Mouse (Mus musculus): ENCODE data around the gene Rnf144b.

The Rnf144b gene

DNA sequence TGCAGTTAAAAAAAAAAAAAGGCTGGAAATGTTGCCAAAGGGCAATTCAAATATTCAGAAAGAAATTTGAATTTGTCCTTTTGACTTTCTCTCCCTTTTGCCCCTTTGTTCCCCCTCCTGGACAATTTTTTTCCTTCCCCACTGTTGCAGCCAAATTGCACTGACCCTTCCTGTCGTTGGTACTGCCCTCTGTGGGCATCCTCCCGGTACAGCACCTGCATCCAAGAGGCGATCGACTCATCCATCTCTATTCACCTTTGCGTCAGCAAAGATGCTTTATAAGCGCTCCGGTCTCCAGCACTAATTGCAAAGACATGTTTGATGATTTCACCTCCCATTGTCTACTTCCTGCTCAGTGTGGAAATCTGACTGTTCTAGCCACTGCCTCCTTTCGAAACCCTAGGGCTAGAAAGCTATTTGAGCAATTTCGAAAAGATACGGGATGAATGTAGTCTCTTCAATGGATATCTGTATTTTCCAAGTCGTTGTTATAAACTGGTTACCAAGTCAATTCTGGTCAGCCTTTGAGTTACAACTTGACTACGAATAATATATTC, 1.0 kb upstream of the Rnf144b start:
- ATAC-seq (ENCODE audit: insufficient number of reproducible peaks, low FRiP score, low TSS enrichment), result peak; percentile 58; the same call in 1 of the 2 replicates

DNA sequence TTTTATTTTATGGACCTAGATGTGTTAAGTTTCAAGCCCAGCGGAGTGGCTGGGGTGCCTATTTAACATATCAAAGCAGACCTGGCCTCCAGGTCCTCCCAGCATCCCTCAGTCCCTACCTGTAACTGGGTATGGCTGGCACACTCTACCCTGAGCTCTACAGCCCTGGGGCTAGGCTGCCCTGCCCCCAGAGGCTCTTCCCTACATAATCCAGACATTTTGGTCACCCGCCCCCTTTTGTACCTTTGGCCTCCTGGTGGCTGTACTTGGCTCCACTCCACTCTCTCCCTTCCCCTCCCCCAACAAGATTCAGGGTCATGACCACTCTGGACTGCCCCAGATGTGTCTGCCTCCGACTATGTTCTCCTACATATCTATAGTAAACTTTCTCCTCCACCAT, 2.0 kb downstream of the Rnf144b start:
- ATAC-seq (ENCODE audit: insufficient number of reproducible peaks, low FRiP score, low TSS enrichment), result no peak

DNA sequence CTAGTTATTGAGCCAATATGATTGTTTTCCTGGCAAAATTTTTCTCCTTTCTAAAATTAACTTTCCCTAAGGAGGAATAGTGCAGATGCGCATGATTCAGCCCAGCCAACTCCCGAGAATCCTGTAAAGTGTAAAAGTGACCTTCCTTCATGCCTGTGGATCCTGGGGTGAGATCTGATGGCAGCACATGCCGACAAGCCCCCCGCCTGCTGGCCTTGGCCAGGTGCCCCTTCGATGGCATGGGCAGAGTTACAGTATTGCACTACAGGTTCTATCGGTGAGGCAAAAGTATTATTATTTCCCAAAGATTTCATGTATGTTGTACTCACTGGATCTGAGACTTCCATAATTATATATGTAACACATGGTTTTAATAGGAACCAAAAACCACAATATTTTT, 2.5 kb downstream of the Rnf144b start:
- ATAC-seq (ENCODE audit: insufficient number of reproducible peaks, low FRiP score, low TSS enrichment), result no peak

DNA sequence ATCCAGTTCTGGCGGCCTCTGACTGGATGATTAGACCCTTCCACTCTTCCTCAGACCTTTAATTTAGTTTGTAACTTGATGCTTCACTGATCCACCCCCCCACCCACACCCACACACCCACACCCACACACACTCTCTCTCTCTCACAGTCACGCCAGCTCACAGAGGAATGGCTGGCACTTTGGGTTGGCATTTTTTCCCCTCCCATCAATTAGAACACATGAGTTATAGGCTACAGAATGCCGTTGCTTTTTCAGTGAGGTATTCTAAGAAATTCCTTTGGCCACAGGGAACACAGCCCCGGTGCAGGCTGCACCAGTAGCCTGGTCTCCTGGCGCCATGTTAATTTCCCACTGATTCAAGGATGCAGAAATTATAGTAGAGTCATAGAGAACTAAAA, 3.1 kb downstream of the Rnf144b start:
- ATAC-seq (ENCODE audit: insufficient number of reproducible peaks, low FRiP score, low TSS enrichment), result no peak

DNA sequence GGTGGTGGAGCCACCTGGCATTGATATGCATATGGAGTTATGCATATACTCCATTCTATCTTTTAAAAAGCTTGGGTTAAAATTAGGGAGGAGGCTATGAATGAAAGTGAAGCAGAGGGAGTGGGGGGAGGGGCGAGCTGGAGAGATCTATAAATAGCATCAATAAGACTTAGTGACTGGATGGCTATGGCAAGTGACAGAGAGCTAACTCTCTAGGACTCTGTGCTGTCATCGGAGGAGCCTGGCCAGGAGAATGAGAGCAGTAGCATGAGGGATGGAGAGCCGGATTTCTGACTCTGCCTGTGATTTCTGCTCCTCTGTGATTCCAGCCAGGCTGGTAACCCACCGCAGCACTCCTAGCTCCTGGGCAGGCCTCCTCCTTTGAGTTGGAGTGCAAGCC, 6.6 kb downstream of the Rnf144b start:
- ATAC-seq (ENCODE audit: insufficient number of reproducible peaks, low FRiP score, low TSS enrichment), result no peak

DNA sequence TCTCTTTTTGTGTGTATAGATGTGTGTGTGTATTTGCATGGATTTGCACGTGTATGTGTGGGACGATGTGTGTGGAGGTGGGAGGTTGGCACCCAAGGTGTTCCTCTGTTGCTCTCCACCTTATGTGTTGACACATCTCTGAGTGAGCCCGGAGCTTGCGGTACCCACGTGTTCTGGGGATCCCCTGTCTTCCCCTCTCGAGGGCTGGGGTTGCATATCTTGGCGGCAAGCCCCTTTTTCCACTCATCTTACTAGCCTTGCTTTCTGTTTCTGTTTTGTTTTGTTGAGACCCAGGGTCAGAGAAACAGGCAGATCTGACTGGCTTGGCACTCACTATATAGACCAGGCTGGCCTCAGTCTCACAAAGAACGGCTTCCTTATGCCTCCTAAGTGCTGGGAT, 10.6 kb downstream of the Rnf144b start:
- ATAC-seq (ENCODE audit: insufficient number of reproducible peaks, low FRiP score, low TSS enrichment), result no peak

- ATAC-seq (ENCODE audit: insufficient number of reproducible peaks, low FRiP score, low TSS enrichment), result no peak
These were observed 12.4 kb downstream of the Rnf144b start for GRCm38 (mm10) chr13:47134836-47135235.

- no peak for ATAC-seq (ENCODE audit: insufficient number of reproducible peaks, low FRiP score, low TSS enrichment)
These were observed 13.3 kb downstream of the Rnf144b start for GRCm38 (mm10) chr13:47135741-47136140.

DNA sequence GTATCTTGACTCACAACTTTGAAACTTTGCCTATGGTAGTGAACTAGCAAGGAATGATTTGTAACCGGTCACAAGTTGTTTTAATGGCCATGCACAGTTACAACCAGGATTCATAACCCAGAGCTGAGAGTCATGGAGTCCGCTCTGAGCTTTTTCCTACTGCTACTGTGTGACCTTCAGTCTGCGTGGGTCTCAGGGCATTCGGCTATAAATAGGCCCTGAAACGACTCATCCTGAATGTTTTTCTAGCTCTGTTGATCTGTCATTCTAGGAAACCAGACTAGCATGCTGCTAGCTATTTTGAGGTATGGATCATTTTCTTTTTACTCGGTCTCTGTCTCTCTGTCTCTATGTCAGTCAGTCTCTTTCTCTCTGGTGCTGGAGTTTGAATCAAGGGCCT, 20.3 kb downstream of the Rnf144b start:
- ATAC-seq (ENCODE audit: insufficient number of reproducible peaks, low FRiP score, low TSS enrichment), result no peak

DNA sequence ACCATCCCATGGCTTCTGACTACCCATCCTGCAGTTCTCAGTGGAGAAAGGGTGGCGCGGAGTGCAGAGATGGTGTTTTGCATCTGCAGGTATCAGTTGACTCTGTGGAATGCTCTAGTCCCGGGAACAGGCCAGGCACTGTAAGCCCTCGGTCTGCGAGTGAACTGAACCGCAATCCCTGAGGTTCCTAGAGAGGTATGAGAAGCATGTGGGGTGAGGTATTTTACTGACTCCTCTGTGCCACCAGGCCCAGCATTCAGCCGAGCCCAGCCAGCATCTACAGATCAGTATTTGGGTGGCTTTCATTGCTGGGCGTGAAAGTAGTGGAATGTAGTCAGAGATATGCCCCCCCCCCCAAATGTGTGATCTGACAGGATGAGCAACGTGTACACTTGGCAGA, 23.5 kb downstream of the Rnf144b start:
- no peak for ATAC-seq (ENCODE audit: insufficient number of reproducible peaks, low FRiP score, low TSS enrichment)

GRCm38 (mm10) chr13:47146388-47146787, 23.9 kb downstream of the Rnf144b start:
- no peak for ATAC-seq (ENCODE audit: insufficient number of reproducible peaks, low FRiP score, low TSS enrichment)

GRCm38 (mm10) chr13:47148573-47148972, 26.1 kb downstream of the Rnf144b start:
- ATAC-seq (ENCODE audit: insufficient number of reproducible peaks, low FRiP score, low TSS enrichment), result no peak

DNA sequence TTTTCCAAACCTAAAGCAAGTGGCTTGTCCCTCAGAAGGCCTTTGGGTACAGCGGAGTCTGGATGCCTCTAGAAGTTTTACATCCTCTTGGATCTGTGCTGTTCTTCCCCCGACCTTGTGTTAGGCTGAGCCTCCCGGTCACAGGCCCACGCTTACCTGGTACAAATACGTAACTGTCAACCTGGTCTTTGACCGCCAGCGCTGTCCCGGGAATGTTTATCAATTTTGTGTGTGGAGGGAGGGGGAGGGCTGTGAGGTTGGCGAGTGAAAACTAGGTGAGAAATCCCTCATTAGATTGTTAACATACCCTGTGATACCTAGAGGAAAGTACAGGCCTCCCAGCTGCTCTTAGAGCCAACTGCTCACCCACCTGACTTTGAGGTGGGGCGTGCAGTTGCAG, 27.5 kb downstream of the Rnf144b start:
- ATAC-seq (ENCODE audit: insufficient number of reproducible peaks, low FRiP score, low TSS enrichment), result no peak

DNA sequence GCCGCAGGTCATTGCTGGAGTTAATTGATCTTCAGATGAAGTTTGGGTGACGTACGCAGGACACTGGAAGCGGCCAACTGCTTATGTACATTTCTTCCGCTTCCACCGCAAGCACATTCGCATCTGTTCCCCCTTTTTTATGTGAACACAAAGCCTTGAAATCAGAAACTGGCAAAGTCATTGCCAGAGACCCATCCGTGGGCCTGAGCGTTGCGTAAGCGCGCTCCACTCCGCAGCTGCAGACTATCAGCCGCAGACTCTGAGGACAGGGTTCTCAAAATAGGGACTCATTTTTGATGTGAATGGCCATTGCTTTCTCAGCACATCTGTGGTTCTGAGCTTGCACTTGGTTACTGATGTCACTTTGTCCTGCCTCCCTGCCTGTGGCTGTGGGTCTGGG, 28.6 kb downstream of the Rnf144b start:
- no peak for ATAC-seq (ENCODE audit: insufficient number of reproducible peaks, low FRiP score, low TSS enrichment)

DNA sequence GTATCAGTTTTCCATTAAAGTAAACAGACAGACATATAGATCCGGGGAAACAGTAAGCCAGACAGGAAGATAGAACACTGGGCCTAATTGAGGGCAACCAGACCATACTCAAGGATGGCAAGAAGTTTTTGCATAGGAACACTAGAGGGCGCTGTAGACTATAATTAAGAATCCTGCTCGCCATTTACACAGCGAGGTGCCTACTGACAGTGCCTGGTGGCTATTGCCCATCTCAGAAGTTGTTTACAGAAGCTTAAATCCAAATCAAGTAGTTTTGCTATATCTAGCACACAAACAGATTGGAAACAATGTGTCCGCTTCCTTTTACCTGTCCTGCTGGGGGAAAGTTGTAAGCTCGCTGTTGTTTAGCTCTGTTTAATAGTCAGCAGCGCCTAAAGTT, 29.9 kb downstream of the Rnf144b start:
- ATAC-seq (ENCODE audit: insufficient number of reproducible peaks, low FRiP score, low TSS enrichment), result peak; percentile 84

DNA sequence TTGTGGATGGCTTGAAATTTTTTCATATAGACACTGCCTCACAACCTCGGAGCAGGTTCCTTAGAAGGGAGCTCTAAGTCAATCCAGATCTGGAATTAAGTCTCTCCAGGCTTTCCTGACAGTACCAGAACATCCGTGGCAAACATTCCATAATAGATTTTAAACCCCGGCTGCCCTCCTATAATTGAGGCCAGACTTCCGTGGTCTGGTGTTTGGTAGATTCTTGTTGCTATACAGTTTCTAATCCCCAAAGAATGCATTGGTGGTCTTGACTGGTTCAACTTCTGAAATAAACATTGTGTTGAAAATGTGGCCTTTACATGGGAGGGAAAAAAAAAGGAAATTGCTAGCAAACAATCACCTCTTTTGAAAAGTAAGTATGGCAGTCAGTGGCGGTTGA, 30.8 kb downstream of the Rnf144b start:
- ATAC-seq (ENCODE audit: insufficient number of reproducible peaks, low FRiP score, low TSS enrichment), result no peak

DNA sequence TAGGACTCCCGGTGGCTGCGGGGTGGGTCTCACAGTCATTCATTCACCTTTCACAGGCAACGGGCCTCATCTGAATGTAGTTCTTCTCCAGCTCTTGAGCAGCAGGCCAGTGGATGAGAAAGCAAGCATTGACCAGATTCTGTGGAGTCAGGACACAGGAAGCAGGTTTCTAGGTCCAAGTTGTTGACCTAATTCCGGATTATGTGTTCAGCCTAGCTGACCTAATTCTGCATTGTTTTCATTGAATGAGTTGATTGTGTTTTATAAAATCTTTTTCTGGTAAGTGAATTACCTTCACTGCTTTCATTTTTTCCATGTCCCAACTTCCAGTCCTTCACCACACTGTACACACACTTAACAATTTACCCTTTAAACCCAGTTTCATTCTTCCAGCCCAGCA, 32.4 kb downstream of the Rnf144b start:
- ATAC-seq (ENCODE audit: insufficient number of reproducible peaks, low FRiP score, low TSS enrichment), result no peak

GRCm38 (mm10) chr13:47156841-47157240, 34.4 kb downstream of the Rnf144b start:
- no peak for ATAC-seq (ENCODE audit: insufficient number of reproducible peaks, low FRiP score, low TSS enrichment)

DNA sequence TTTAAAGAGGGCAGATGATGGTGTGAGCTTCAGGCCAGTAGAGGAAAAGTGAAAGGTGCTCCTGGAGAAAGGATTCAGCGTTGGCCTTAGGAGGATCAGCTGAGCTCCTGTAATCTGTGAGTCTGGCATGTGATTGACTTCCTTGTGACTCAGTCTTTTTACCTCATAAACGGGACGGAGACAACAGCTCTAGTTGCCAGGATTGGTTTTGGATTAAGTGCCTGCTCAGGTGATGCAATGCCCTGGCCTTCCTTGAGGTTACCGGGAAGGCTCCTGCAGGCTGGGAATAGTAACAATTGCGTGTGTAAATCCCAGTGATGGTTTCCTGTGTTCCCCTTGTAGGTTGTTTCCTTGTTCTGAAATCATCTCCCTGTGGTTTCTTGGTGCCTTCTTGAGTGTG, 39.5 kb downstream of the Rnf144b start:
- no peak for ATAC-seq (ENCODE audit: insufficient number of reproducible peaks, low FRiP score, low TSS enrichment)

DNA sequence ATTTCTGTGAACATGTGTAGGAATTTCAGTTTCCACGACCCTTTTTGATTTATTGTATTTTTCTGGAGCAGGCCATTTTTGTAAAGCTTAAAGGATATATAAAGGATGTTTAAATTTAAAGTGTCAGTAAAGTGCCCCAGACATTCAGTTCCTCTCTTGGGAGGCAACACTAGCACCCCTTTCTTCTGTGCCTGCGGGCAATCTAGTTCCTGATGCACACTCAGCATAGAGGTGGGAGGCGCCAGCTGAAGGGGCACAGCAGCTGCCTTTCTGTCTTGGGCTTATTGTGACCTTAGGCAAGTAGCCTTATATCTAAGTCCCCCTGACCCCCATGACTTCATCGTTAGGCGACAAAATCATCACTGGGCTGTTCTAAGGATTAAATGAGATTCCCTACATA, 42.3 kb downstream of the Rnf144b start:
- ATAC-seq (ENCODE audit: insufficient number of reproducible peaks, low FRiP score, low TSS enrichment), result no peak

DNA sequence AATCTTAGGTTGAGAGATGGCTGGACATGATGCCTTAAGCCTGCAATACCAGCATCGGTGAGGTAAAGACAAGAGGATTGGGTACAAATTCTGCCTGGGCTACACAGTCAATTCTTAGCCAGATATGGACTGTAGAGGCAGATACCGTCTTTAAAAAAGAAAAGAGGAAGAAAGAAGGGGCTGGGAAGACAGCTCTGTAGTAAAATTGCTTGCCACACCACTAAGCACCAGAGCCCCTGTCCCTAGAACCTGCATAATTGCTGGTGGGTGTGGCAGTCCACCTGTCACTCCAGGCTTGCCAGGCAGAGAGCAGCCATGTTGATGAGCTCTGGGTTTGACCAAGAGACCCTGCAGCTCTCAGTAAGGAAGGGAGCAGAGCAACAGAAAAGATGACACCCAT, 42.8 kb downstream of the Rnf144b start:
- no peak for ATAC-seq (ENCODE audit: insufficient number of reproducible peaks, low FRiP score, low TSS enrichment)

- ATAC-seq (ENCODE audit: insufficient number of reproducible peaks, low FRiP score, low TSS enrichment), result no peak
These were observed 46.0 kb downstream of the Rnf144b start for GRCm38 (mm10) chr13:47168484-47168883.

- no peak for ATAC-seq (ENCODE audit: insufficient number of reproducible peaks, low FRiP score, low TSS enrichment)
These were observed 47.6 kb downstream of the Rnf144b start for GRCm38 (mm10) chr13:47170026-47170425.

Data from cerebellum, adult (tissue).